28 mouse cellular contexts compared by ENCODE assay signal in genomic region chr16:85312018-85312417, GRCm38 (mm10).
"Had no signal": no experiment of that assay in that cellular context is flagged by ENCODE, and none has a peak within 500 bp of the region (broad histone marks: within the 10 kb centered on the region; RNA-seq: fewer than 3 reads in every experiment).

No protein-coding gene starts in this region.

- ATAC-seq: forebrain, embryonic 13.5 days; forebrain, embryonic 14.5 days; forebrain, embryonic 15.5 days; forebrain, embryonic 16.5 days; forebrain, postnatal 0 days had no signal

- H3K27me3 ChIP-seq: embryonic facial prominence, embryonic 12.5 days; embryonic facial prominence, embryonic 13.5 days; embryonic facial prominence, embryonic 15.5 days; forebrain, embryonic 12.5 days; forebrain, embryonic 13.5 days; forebrain, embryonic 15.5 days had no signal

- H3K36me3 ChIP-seq: embryonic facial prominence, embryonic 10.5 days; embryonic facial prominence, embryonic 12.5 days; embryonic facial prominence, embryonic 13.5 days; embryonic facial prominence, embryonic 15.5 days; forebrain, embryonic 10.5 days; forebrain, embryonic 12.5 days; forebrain, embryonic 15.5 days had no signal

- H3K9me3 ChIP-seq: embryonic facial prominence, embryonic 10.5 days; embryonic facial prominence, embryonic 12.5 days; embryonic facial prominence, embryonic 13.5 days; embryonic facial prominence, embryonic 15.5 days; forebrain, embryonic 10.5 days; forebrain, embryonic 12.5 days; forebrain, embryonic 13.5 days; forebrain, embryonic 15.5 days had no signal

- H3K27ac ChIP-seq: embryonic facial prominence, embryonic 10.5 days; embryonic facial prominence, embryonic 12.5 days; embryonic facial prominence, embryonic 13.5 days; embryonic facial prominence, embryonic 15.5 days; forebrain, embryonic 10.5 days; forebrain, embryonic 12.5 days; forebrain, embryonic 13.5 days; forebrain, embryonic 15.5 days; gastrocnemius, adult 2 months; heart, adult 2 months had no signal

- H3K4me3 ChIP-seq: embryonic facial prominence, embryonic 10.5 days; embryonic facial prominence, embryonic 12.5 days; embryonic facial prominence, embryonic 13.5 days; embryonic facial prominence, embryonic 15.5 days; erythroblast, embryonic 14.5 days; forebrain, embryonic 10.5 days; forebrain, embryonic 12.5 days; forebrain, embryonic 13.5 days; forebrain, embryonic 15.5 days; gastrocnemius, adult 2 months; heart, adult 2 months had no signal

- H3K4me1 ChIP-seq: embryonic facial prominence, embryonic 12.5 days; embryonic facial prominence, embryonic 13.5 days; embryonic facial prominence, embryonic 15.5 days had no signal

- DNase-seq: cerebellum, adult 2 months; cerebellum, adult 8-10 months; cerebellum, adult 9-10 months; cerebellum, adult 9-11 months; cerebellum, postnatal 10 days; cerebellum, postnatal 14 days; cerebellum, postnatal 25 days; cerebellum, postnatal 36 days; embryo, embryonic 11 days; forebrain, postnatal 0 days; gastrocnemius, adult 2 months; gastrocnemius, postnatal 10 days; gastrocnemius, postnatal 14 days; gastrocnemius, postnatal 25 days; gastrocnemius, postnatal 36 days; heart, adult 18-20 months; heart, adult 2 months had no signal
